Mouse (Mus musculus): ENCODE results near the gene Gm4070.
"Not testable (repeated sequence)": the region's sequence is repeated elsewhere in the genome, so short reads cannot be mapped to it uniquely, and the experiment has no call there.

Gene Gm4070

DNA sequence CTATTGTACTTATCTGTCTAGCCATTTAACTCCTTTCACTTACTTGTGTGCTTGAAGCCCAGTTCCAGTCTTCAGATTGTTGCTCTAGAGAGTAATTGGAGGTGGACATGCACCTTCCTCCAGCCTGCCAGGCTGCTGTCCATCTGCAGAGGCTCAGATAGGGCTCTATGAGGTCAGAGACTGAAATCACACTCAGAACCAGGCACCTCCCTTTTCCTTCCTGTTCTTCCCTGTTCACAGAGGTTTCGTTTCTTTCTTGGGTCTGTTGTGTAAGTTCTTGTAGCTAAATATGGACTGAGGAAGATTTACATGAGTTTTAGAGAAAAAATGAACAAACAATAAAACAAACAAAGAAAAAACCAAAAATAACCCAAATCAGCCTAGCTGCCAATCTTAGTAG lies at the start of gene Gm4070:
Gm4070 (minus strand) TSS at position 156 of the 400 bp plus-strand sequence.
- not testable (repeated sequence) for DNase-seq

DNA sequence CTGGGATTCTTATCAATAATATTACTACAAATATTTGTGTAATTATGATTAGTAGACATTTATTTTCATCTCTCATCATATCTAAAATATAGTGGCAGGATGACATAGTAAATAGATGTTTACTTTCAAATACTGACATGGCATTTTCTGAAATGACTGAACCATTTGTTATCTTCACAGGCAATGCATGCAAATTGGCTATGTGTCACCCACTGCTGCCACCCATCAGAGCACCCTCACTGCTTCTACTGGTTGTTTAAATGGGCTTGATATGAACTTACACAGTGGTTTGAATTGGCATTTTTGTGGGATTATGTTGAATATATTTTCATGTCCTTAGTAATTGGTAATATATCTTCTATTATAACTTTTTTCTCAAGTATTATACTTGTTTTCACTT lies 773 bp upstream of the Gm4070 start:
- not testable (repeated sequence) for DNase-seq

DNA sequence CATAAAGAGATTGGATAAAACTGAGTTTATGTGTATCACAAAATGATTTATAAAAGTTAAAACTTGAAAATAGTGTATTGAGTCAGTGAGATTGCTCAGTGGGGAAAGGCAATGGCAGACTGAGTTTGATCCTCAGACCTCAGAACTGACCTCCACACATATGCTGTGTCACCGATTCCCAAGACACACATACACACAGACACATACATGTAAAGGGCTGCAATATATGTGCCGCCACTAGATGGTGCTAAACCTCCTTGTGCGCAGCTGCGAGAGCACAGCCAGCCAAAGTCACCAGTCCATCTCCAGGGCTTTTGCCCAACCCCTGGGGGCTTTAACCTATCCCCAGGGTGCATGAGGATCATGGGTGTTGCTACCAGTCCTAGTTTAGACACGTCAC lies 1.4 kb downstream of the Gm4070 start:
- DNase-seq = not testable (repeated sequence)

DNA sequence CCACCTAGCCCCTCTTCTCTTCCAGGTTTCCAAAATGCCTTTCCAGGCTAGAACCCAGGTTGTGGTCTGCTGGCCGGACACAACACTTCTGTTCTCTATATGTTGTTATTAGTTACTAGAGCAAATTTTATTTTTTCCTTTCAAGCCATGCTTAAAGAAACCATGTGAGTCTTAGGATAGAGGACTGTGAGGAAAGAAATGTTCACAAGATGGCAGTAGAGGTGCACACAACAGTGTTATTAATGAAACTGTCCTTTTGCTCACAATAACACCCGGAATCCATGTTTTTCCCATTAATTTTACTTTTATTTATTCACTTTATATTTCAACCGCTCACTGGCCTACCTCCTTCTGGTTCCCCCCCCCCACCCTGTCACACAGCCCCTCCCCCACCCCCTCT lies 8.5 kb downstream of the Gm4070 start:
- DNase-seq = not testable (repeated sequence)

GRCm38 (mm10) chr7:105932132-105932531 lies 21.6 kb downstream of the Gm4070 start:
- DNase-seq = not testable (repeated sequence)

- not testable (repeated sequence) for DNase-seq
These were observed 70.0 kb downstream of the Gm4070 start for GRCm38 (mm10) chr7:105883588-105884336.

DNA sequence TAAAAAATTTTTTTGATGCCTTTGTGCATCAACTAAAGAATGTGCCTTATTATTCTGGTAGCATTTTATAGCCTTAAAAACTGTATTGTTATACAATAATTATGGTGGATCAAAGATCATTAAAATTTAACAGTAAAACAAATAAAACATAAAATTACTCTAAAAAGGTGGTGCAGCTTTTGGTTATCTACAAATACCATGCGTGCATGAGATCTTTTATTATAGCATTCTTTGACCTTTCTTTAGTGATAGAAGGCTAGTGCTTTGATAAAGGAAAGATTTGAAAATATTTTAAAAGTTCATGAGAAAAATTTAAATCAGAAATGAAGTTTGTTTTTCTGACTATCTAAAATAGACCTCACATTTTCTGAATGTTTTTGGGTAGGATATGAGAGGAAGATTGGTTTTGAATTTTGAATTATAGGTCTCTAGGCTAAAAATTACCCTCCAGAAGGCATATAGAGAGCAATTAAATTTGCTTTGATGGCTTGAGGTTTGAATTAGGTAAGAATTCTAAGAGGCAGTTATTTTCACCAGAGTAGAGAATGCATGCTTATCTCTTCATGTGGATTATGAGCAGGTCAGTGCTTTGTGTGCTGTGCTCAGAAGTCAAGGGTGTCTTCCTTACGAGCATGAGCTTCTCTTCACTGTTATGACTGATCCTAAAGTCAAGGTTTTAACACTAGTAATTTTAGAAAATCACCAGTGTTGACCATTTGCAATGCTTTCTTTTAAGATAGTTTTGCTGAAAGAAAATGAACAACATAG lies 73.9 kb downstream of the Gm4070 start:
- DNase-seq = not testable (repeated sequence)

DNA sequence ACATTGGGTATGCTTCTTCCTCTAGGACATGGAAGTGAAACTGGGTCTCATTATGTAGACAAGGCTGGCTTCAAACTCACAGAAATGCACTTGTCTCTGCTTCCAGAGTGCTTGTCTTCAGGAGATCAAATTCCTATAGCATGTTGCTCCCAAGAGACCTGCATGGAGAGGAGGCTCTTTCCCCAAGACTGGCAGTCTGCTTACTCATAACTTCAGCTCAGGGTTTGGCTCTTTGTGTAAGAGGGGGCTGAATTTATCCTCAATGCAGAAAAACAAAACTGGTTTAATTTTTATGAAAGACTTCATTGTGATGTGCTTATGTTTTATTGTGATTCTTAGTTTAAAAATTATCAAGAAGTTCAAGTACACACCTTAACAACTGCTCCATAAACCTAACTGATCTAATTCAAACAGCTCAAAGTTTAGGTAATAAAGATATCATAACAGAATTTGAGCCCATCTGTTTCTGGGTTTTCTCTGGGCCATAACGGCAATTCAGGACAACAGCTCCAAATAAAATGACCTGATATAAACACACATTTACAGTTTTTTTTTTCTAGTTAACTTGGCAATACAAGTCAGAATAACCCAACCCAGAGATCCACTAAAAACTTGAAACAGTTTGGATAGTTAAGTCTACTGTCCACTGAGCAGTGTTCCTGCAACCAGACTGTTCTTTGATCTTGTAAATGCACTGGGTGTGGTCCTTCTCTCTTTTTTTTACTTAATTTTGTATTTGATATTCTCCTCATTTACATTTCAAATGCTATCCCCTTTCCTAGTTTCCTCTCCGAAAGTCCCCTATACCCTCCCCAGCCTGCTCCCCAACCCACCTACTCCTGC lies 97.8 kb downstream of the Gm4070 start:
- not testable (repeated sequence) for DNase-seq
